Mouse (Mus musculus) cerebellum, adult 2 months (tissue): Measurements from ENCODE around the gene Meltf. TPM values are rescaled to one million over a fixed set of nuclear protein-coding genes. Genes with fewer than 3 reads are reported as not detected.
A peak's percentile ranks its signal among the peaks of the same experiment; 100 is the strongest.

Experiments
- DNase-seq, 2 experiments: peaks; one replicate each; pipeline ENCODE4 v3.0.0; 2021
- H3K27ac ChIP-seq: fragments of 200-500 bp; 2 replicates; pipeline ENCODE4 v1.5.1; 2012; ENCODE audit warnings: low read length, control low read depth, inconsistent platforms; ENCODE audit not compliant: insufficient read depth
- H3K27me3 ChIP-seq: fragments of 200-500 bp; 2 replicates; pipeline ENCODE4 v1.6.1; 2012; ENCODE audit warnings: inconsistent platforms, mild to moderate bottlenecking, low read length, moderate library complexity; ENCODE audit not compliant: control insufficient read depth, insufficient read depth
- H3K4me1 ChIP-seq: fragments of 200-500 bp; 2 replicates; pipeline ENCODE4 v1.6.1; 2011; ENCODE audit warnings: low read length; ENCODE audit not compliant: control insufficient read depth, insufficient read depth
- H3K4me3 ChIP-seq: fragments of 200-500 bp; replicated peaks from 2 replicates; pipeline ENCODE3; 2011; ENCODE audit warnings: mild to moderate bottlenecking, low read depth, low read length, control low read depth; ENCODE audit not compliant: insufficient read depth
- CTCF ChIP-seq: fragments of 200-500 bp; IDR thresholded peaks from 2 replicates; pipeline ENCODE4 v1.5.1; 2011; ENCODE audit warnings: low read depth, mild to moderate bottlenecking, control low read depth, low read length, moderate library complexity, borderline replicate concordance; ENCODE audit not compliant: insufficient read depth
- POLR2A ChIP-seq: fragments of 200-500 bp; IDR thresholded peaks from 2 replicates; pipeline ENCODE4 v1.6.1; 2011; ENCODE audit warnings: low read length, control low read depth, borderline replicate concordance; ENCODE audit not compliant: insufficient read depth
- WGBS: fragments of 180-500 bp; shearing (Covaris S2); methylation state at CpG from one replicate; pipeline ENCODE4 v1.1.7; 2018; 5-methylcytosine and 5-hydroxymethylcytosine counted together
- polyA plus RNA-seq: library from polyadenylated mRNA; depleted of rRNA; stranded (reverse); fragments of >200 nt; gene quantifications from 2 replicates; pipeline ENCODE4 v1.2.3, GENCODE M21; 2012

Meltf gene
- polyA plus RNA-seq, 1 experiment, result 0.75 TPM

GRCm38 (mm10) chr16:31878052-31878451, 558 bp upstream of the Meltf start:
- peaks cover 50% of the 10 kb centered on the region for H3K4me1 ChIP-seq
- no peak overlapping the region for H3K4me3 ChIP-seq
- TF ChIP-seq CTCF (no peak), POLR2A (no peak)
- H3K27ac ChIP-seq, result no peak overlapping the region; the same call in 1 of the 2 replicates
- H3K27me3 ChIP-seq, result no peaks in the 10 kb centered on the region
- WGBS, result 59% methylated on average over 6 of the region's 6 CpGs
- peak in 1 of 2 experiments; percentile 24 for DNase-seq

DNA sequence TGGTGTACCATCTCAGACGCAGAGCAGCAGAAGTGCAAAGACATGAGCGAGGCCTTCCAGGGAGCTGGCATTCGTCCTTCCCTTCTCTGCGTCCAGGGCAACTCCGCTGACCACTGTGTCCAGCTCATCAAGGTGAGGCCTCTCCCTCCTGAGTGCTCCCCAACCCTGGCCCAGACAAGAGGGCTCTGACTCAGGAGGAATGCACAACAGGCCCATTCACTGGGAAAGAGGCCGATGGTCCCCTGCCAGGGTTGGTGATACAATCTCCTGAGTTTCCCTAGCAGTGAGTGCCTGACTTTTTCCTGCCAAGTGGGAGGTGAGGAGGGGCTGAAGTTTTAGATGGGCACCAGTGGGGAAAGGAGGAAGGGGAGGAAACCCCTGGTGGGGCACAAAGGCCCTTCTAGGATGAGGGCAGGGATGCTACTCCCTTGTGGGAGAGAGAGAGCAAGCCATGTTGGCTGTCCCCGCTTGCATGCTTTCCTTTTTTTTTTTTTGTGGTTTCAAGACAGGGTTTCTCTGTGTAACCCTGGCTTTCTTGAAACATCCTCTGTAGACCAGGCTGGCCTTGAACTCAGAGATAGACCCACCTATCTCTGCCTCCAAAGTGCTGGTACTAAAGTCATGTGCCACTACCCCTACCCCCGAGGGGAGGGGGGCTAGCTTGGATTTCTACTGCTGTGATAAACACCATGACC, 1.7 kb downstream of the Meltf start:
- WGBS, result 69% methylated on average over 8 of the region's 8 CpGs
- peaks cover 55% of the 10 kb centered on the region for H3K4me1 ChIP-seq
- no peaks in the 10 kb centered on the region for H3K27me3 ChIP-seq
- DNase-seq, result peak; percentile 41 to 43
- H3K4me3 ChIP-seq, result no peak overlapping the region
- TF ChIP-seq POLR2A, result no peak
- no peak for TF ChIP-seq CTCF
- H3K27ac ChIP-seq, result no peak overlapping the region

DNA sequence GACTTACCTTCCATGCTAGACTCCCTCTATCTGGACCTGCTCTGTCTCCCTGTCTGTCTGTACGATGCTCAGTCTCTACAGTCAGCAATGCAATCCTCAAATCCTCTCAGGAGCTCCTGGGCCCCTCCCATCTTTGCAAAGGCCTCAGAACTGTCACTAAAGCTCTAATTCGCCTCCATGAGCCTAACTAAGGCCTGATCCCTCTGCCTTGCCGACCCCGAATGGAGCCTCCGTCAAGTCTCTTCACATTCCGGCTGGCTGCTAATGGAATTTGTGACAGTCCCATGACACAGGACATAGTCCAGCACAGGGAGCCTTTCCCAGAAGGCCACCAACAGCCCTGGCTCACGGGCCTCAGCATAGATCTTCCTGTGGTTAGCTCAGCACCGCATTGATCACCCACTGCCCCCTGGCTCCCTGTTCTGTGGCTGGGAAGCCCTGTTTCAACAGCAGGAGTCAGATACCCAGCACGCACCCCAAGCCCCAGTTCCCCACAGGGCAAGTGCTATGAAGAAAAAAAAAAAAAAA, 3.8 kb downstream of the Meltf start:
- no peak overlapping the region for H3K27ac ChIP-seq
- H3K27me3 ChIP-seq, result no peaks in the 10 kb centered on the region
- no peak for TF ChIP-seq CTCF
- no peak for TF ChIP-seq POLR2A
- no peak overlapping the region for H3K4me3 ChIP-seq
- no peak for DNase-seq
- 82% methylated on average over 9 of the region's 9 CpGs for WGBS
- H3K4me1 ChIP-seq, result peaks cover 38% of the 10 kb centered on the region

- Histone ChIP-seq H3K4me3 (no peak overlapping the region), H3K27ac (no peak overlapping the region), H3K27me3 (no peaks in the 10 kb centered on the region), H3K4me1 (peaks cover 30% of the 10 kb centered on the region)
- WGBS, result 77% methylated on average over 14 of the region's 14 CpGs
- no peak for TF ChIP-seq CTCF
- no peak for TF ChIP-seq POLR2A
- no peak for DNase-seq
Observed at GRCm38 (mm10) chr16:31883302-31883701, 4.7 kb downstream of the Meltf start.

- TF ChIP-seq CTCF, result no peak
- TF ChIP-seq POLR2A, result no peak
- 54% methylated on average over 6 of the region's 6 CpGs for WGBS
- H3K27ac ChIP-seq, result no peak overlapping the region
Observed at GRCm38 (mm10) chr16:31883902-31884301, 5.3 kb downstream of the Meltf start.

GRCm38 (mm10) chr16:31890907-31891306, 12.3 kb downstream of the Meltf start:
- 64% methylated on average over 7 of the region's 7 CpGs for WGBS
- no peak for TF ChIP-seq CTCF
- no peak for TF ChIP-seq POLR2A
- DNase-seq, result no peak

More at GRCm38 (mm10) chr16:31883902-31884301, 5.3 kb downstream of the Meltf start:
- Histone ChIP-seq H3K4me3 (no peak overlapping the region), H3K27me3 (no peaks in the 10 kb centered on the region), H3K4me1 (peaks cover 24% of the 10 kb centered on the region)
- DNase-seq, result no peak

DNA sequence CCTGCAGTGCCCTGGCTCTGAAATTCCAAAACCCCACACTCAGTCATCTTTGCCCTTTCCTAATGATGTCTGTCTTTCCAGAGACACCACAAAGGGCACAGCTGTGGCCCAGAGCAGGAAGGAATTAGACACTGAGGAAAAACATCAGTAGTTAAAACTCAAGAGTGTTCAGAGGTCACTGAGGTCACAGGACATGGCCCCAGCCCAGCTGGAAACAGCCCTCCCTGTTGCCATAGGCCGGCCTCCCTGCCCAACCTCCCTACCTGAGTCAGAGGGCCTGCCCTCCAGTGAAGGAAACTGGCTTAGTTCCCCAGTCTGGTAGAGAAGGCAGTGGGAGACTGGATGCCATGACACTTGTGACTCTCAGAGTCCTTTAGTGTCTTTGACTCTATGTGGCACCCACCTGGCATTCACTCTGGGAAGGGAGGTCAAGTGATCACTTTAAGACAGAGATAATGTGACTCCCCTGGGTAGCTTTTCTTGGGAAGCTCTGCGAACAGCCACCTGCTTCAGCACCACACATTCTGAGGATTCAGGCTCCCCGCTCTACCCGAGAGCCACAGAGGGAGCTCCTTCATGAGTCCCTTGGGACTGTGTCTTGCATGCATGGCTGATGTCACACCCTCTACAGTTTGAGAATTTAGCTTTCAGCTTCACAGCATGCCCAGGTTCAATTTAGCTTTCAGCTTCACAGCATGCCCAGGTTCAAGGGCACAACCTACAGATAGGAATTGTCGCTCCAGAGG, 15.0 kb downstream of the Meltf start:
- Histone ChIP-seq H3K27me3 (no peaks in the 10 kb centered on the region), H3K27ac (no peak overlapping the region), H3K4me3 (no peak overlapping the region), H3K4me1 (peaks cover 16% of the 10 kb centered on the region)
- 81% methylated on average over 5 of the region's 5 CpGs for WGBS
- DNase-seq, result no peak
- TF ChIP-seq CTCF (no peak), POLR2A (no peak)

More at GRCm38 (mm10) chr16:31890907-31891306, 12.3 kb downstream of the Meltf start:
- Histone ChIP-seq H3K4me3 (no peak overlapping the region), H3K27ac (no peak overlapping the region), H3K4me1 (no peaks in the 10 kb centered on the region), H3K27me3 (no peaks in the 10 kb centered on the region)
